Mouse (Mus musculus): ENCODE data around the gene Adk.

DNA sequence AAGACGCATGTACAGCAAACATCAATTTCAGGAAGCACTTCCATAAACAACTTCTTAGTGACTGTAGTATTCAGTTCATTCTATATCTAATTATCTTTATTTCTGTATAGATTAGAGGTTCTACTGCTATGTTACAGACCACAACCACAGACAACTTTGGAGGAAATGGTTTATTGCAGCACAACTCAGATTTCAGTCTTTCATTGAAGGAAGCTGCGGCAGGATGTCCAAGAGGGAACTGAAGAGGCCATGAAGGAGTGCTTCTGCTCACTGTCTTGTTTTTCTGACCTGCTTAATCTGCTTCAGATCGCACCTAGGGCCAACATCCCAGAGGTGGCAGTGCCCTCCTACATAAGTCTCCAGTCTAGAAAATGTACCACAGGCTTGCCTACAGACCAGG is 148.5 kb downstream of the Adk start:
- TF ChIP-seq EP300 (IDR thresholded peaks at IDR 0.05; ENCODE audit: low read length) (no peak), ETS1 (conservative IDR thresholded peaks at IDR 0.05; ENCODE audit: low read depth, low read length) (no peak), POLR2A (IDR thresholded peaks at IDR 0.05; ENCODE audit: low read depth, low read length) (no peak), SMC3 (IDR thresholded peaks at IDR 0.05; ENCODE audit: low read depth, low read length) (no peak), SIN3A (IDR thresholded peaks at IDR 0.05; ENCODE audit: low read length) (no peak), TBP (conservative IDR thresholded peaks at IDR 0.05; ENCODE audit: low read depth, low read length) (no peak), ZC3H11A (IDR thresholded peaks at IDR 0.05; ENCODE audit: low read depth, low read length) (no peak), HCFC1 (IDR thresholded peaks at IDR 0.05; ENCODE audit: low read depth, low read length) (no peak)

Data from CH12.LX (cell line).